Mouse (Mus musculus): ENCODE measurements at regions not wholly inside any gene's neighbourhood (a gene's known extent, or its start where the extent isn't known, plus 50 kb on each side); places are given as distances from the start of the nearest gene placed in this dataset.

GRCm38 (mm10) chr3:100401080-100401479, 88.0 kb downstream of the Tent5c start:
- H3K27ac ChIP-seq: no peak overlapping the region
- no peak overlapping the region for H3K9ac ChIP-seq
- H3K4me3 ChIP-seq (replicated peaks): no peak overlapping the region
- no peaks in the 10 kb centered on the region for H3K27me3 ChIP-seq
- WGBS: 94% methylated on average over 1 of the region's 1 CpGs
- ATAC-seq (ENCODE audit: low FRiP score): no peak
- no peaks in the 10 kb centered on the region for H3K4me1 ChIP-seq
- no peak overlapping the region for H3K4me2 ChIP-seq
- no peaks in the 10 kb centered on the region for H3K36me3 ChIP-seq (replicated peaks)
- no peaks in the 10 kb centered on the region for H3K9me3 ChIP-seq

GRCm38 (mm10) chr3:100397491-100397890, 91.6 kb downstream of the Tent5c start:
- WGBS: 83% methylated on average over 3 of the region's 3 CpGs
- no peak overlapping the region for H3K4me2 ChIP-seq
- H3K36me3 ChIP-seq (replicated peaks): no peaks in the 10 kb centered on the region
- no peak overlapping the region for H3K4me3 ChIP-seq (replicated peaks)
- no peaks in the 10 kb centered on the region for H3K4me1 ChIP-seq
- no peak overlapping the region for H3K9ac ChIP-seq
- H3K9me3 ChIP-seq: no peaks in the 10 kb centered on the region
- no peak for ATAC-seq (ENCODE audit: low FRiP score)
- no peak overlapping the region for H3K27ac ChIP-seq
- no peaks in the 10 kb centered on the region for H3K27me3 ChIP-seq

GRCm38 (mm10) chr3:100394911-100395604, 94.1 kb downstream of the Tent5c start:
- ATAC-seq (ENCODE audit: low FRiP score): no peak
- no peaks in the 10 kb centered on the region for H3K4me1 ChIP-seq
- 79% methylated on average over 9 of the region's 9 CpGs for WGBS
- H3K27me3 ChIP-seq: no peaks in the 10 kb centered on the region
- H3K9ac ChIP-seq: no peak overlapping the region
- H3K36me3 ChIP-seq (replicated peaks): no peaks in the 10 kb centered on the region
- H3K27ac ChIP-seq: no peak overlapping the region
- no peak overlapping the region for H3K4me2 ChIP-seq
- no peak overlapping the region for H3K4me3 ChIP-seq (replicated peaks)
- H3K9me3 ChIP-seq: no peaks in the 10 kb centered on the region

GRCm38 (mm10) chr3:100393956-100394355, 95.2 kb downstream of the Tent5c start:
- no peaks in the 10 kb centered on the region for H3K9me3 ChIP-seq

GRCm38 (mm10) chr3:100382181-100382580, 106.9 kb downstream of the Tent5c start:
- Histone ChIP-seq H3K4me3 (replicated peaks) (no peak overlapping the region), H3K9ac (no peak overlapping the region), H3K36me3 (replicated peaks) (no peaks in the 10 kb centered on the region), H3K27me3 (no peaks in the 10 kb centered on the region), H3K27ac (no peak overlapping the region), H3K4me1 (no peaks in the 10 kb centered on the region), H3K9me3 (no peaks in the 10 kb centered on the region), H3K4me2 (no peak overlapping the region)
- WGBS: 50% methylated on average over 1 of the region's 1 CpGs
- no peak for ATAC-seq (ENCODE audit: low FRiP score)

More at GRCm38 (mm10) chr3:100393956-100394355, 95.2 kb downstream of the Tent5c start:
- no peak for ATAC-seq (ENCODE audit: low FRiP score)
- no peaks in the 10 kb centered on the region for H3K4me1 ChIP-seq
- WGBS: 92% methylated on average over 1 of the region's 1 CpGs
- H3K9ac ChIP-seq: no peak overlapping the region
- H3K4me2 ChIP-seq: no peak overlapping the region
- no peak overlapping the region for H3K27ac ChIP-seq
- H3K4me3 ChIP-seq (replicated peaks): no peak overlapping the region
- H3K27me3 ChIP-seq: no peaks in the 10 kb centered on the region
- no peaks in the 10 kb centered on the region for H3K36me3 ChIP-seq (replicated peaks)

GRCm38 (mm10) chr3:100381363-100381762, 107.8 kb downstream of the Tent5c start:
- Histone ChIP-seq H3K4me2 (no peak overlapping the region), H3K36me3 (replicated peaks) (no peaks in the 10 kb centered on the region), H3K27ac (no peak overlapping the region), H3K4me1 (no peaks in the 10 kb centered on the region), H3K4me3 (replicated peaks) (no peak overlapping the region), H3K9ac (no peak overlapping the region), H3K27me3 (no peaks in the 10 kb centered on the region), H3K9me3 (no peaks in the 10 kb centered on the region)
- WGBS: 84% methylated on average over 2 of the region's 2 CpGs
- no peak for ATAC-seq (ENCODE audit: low FRiP score)

- Histone ChIP-seq H3K9ac (no peak overlapping the region), H3K4me3 (replicated peaks) (no peak overlapping the region), H3K27me3 (no peaks in the 10 kb centered on the region), H3K4me1 (no peaks in the 10 kb centered on the region), H3K36me3 (replicated peaks) (no peaks in the 10 kb centered on the region), H3K4me2 (no peak overlapping the region), H3K27ac (no peak overlapping the region), H3K9me3 (no peaks in the 10 kb centered on the region)
- WGBS: 54% methylated on average over 1 of the region's 1 CpGs
- no peak for ATAC-seq (ENCODE audit: low FRiP score)
These were observed 113.0 kb downstream of the Tent5c start for GRCm38 (mm10) chr3:100376162-100376561.

- Histone ChIP-seq H3K36me3 (replicated peaks) (no peaks in the 10 kb centered on the region), H3K9ac (no peak overlapping the region), H3K4me2 (no peak overlapping the region), H3K4me3 (replicated peaks) (no peak overlapping the region), H3K4me1 (no peaks in the 10 kb centered on the region), H3K27ac (no peak overlapping the region), H3K27me3 (no peaks in the 10 kb centered on the region), H3K9me3 (no peaks in the 10 kb centered on the region)
- ATAC-seq (ENCODE audit: low FRiP score): no peak
- WGBS: 86% methylated on average over 7 of the region's 7 CpGs
These were observed 122.0 kb downstream of the Tent5c start for GRCm38 (mm10) chr3:100366884-100367840.

- H3K4me3 ChIP-seq (replicated peaks): no peak overlapping the region
- no peaks in the 10 kb centered on the region for H3K36me3 ChIP-seq (replicated peaks)
- no peaks in the 10 kb centered on the region for H3K27me3 ChIP-seq
- no peak for ATAC-seq (ENCODE audit: low FRiP score)
- no peak overlapping the region for H3K9ac ChIP-seq
- H3K4me2 ChIP-seq: no peak overlapping the region
- no peaks in the 10 kb centered on the region for H3K9me3 ChIP-seq
- H3K4me1 ChIP-seq: no peaks in the 10 kb centered on the region
- 94% methylated on average over 3 of the region's 3 CpGs for WGBS
- no peak overlapping the region for H3K27ac ChIP-seq
These were observed 122.7 kb downstream of the Tent5c start for GRCm38 (mm10) chr3:100366447-100366846.

- no peak overlapping the region for H3K4me2 ChIP-seq
- H3K4me1 ChIP-seq: no peaks in the 10 kb centered on the region
- H3K27ac ChIP-seq: no peak overlapping the region
- no peaks in the 10 kb centered on the region for H3K9me3 ChIP-seq
- H3K36me3 ChIP-seq (replicated peaks): no peaks in the 10 kb centered on the region
- 100% methylated on average over 3 of the region's 3 CpGs for whole genome bisulfite sequencing
- no peaks in the 10 kb centered on the region for H3K27me3 ChIP-seq
- ATAC-seq (ENCODE audit: low FRiP score): no peak
- H3K9ac ChIP-seq: no peak overlapping the region
- no peak overlapping the region for H3K4me3 ChIP-seq (replicated peaks)
These were observed 123.7 kb downstream of the Tent5c start for GRCm38 (mm10) chr3:100365354-100365945.

GRCm38 (mm10) chr3:100364706-100365105, 124.4 kb downstream of the Tent5c start:
- no peak for ATAC-seq (ENCODE audit: low FRiP score)

GRCm38 (mm10) chr3:100362983-100363382, 126.1 kb downstream of the Tent5c start:
- Histone ChIP-seq H3K4me3 (replicated peaks) (no peak overlapping the region), H3K4me1 (no peaks in the 10 kb centered on the region), H3K27ac (no peak overlapping the region), H3K9me3 (no peaks in the 10 kb centered on the region), H3K4me2 (no peak overlapping the region), H3K9ac (no peak overlapping the region), H3K27me3 (no peaks in the 10 kb centered on the region), H3K36me3 (replicated peaks) (no peaks in the 10 kb centered on the region)
- WGBS: 95% methylated on average over 3 of the region's 3 CpGs
- no peak for ATAC-seq (ENCODE audit: low FRiP score)

More at GRCm38 (mm10) chr3:100364706-100365105, 124.4 kb downstream of the Tent5c start:
- Histone ChIP-seq H3K4me3 (replicated peaks) (no peak overlapping the region), H3K9ac (no peak overlapping the region), H3K9me3 (no peaks in the 10 kb centered on the region), H3K36me3 (replicated peaks) (no peaks in the 10 kb centered on the region), H3K4me2 (no peak overlapping the region), H3K4me1 (no peaks in the 10 kb centered on the region), H3K27me3 (no peaks in the 10 kb centered on the region), H3K27ac (no peak overlapping the region)
- WGBS: 91% methylated on average over 2 of the region's 2 CpGs
